Mouse (Mus musculus) liver, adult 2 months (tissue): ENCODE data around the gene Sds.

Experiments
- CTCF ChIP-seq: fragments of 200-500 bp; IDR thresholded peaks from 2 replicates; pipeline ENCODE4 v1.5.1; 2011; ENCODE audit warnings: low read depth, low read length, control low read depth
- POLR2A ChIP-seq: fragments of 200-500 bp; IDR thresholded peaks from 2 replicates; pipeline ENCODE4 v1.6.1; 2011; ENCODE audit warnings: low read length, control low read depth; ENCODE audit not compliant: insufficient read depth; ENCODE audit errors: extremely low read depth

DNA sequence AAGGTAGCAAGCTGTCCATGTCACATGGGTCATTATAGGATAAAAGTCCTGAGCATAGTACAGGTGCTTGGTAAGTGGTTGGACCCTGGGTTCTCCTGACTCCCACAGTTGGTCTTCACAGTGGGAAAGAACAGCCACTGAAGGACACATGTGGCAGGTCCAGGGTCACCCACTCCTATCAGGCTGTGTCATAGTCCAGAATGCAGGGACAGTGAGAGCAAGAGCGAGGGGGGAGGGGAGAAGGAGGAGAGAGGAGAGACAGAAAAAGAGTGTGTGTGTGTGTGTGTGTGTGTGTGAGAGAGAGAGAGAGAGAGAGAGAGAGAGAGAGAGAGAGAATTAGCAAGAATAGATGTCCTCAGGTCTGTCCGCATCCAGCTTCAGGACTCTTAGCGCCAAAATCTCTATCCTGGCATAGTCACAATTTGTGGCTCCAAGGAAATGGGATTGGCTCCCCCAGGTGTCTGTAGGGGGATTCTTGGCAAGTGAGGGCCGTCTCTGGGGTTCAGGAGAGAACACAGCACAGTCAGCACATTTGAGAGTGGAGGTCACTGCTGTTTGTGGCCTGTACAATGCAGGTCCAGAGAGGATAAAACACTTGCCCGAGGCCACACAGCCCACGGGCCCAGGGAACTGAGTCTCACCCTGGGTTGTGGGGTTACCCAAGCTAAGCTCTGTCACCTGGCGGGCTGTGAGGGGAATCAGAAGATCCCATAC, 19.3 kb upstream of the Sds start:
- TF ChIP-seq CTCF (no peak), POLR2A (no peak)
